Mouse (Mus musculus) hindbrain, embryonic 11.5 days (tissue): Measurements from ENCODE around the gene Hspa5. TPM values are rescaled to one million over a fixed set of nuclear protein-coding genes. Genes with fewer than 3 reads are reported as not detected.
"Not testable (repeated sequence)": the region's sequence is repeated elsewhere in the genome, so short reads cannot be mapped to it uniquely, and the experiment has no call there.

Experiments
- ATAC-seq: fragments of 200-750 bp; cut with Nextera tagmentation; 2 replicates; pipeline ENCODE4 v1.8.0; 2017; ENCODE audit warnings: mild to moderate bottlenecking, moderate TSS enrichment, moderate library complexity; ENCODE audit not compliant: low FRiP score
- DNase-seq: peaks from one replicate; pipeline ENCODE4 v3.0.0-alpha.2; 2015; ENCODE audit warnings: low spot score
- H3K27ac ChIP-seq: fragments of 300-500 bp; sonication (generic); 2 replicates; pipeline ENCODE4 v1.5.1; 2014; ENCODE audit warnings: mild to moderate bottlenecking, low read depth, low read length
- H3K27me3 ChIP-seq: fragments of 300-500 bp; sonication (generic); 2 replicates; pipeline ENCODE4 v1.6.1; 2014; ENCODE audit warnings: mild to moderate bottlenecking, low read length, moderate library complexity, mixed read lengths; ENCODE audit not compliant: control insufficient read depth, insufficient read depth
- H3K36me3 ChIP-seq: fragments of 300-500 bp; sonication (generic); 2 replicates; pipeline ENCODE4 v1.6.1; 2014; ENCODE audit warnings: mild to moderate bottlenecking, low read length, moderate library complexity, mixed read lengths; ENCODE audit not compliant: control insufficient read depth, insufficient read depth
- H3K4me1 ChIP-seq: fragments of 300-500 bp; sonication (generic); replicated peaks from 2 replicates; pipeline ENCODE4 v1.6.1; 2014; ENCODE audit warnings: low read length, mixed read lengths; ENCODE audit not compliant: control insufficient read depth, insufficient read depth
- H3K4me2 ChIP-seq: fragments of 300-500 bp; sonication (generic); replicated peaks from 2 replicates; pipeline ENCODE4 v1.6.1; 2014; ENCODE audit warnings: mild to moderate bottlenecking, low read depth, low read length
- H3K4me3 ChIP-seq: fragments of 300-500 bp; sonication (generic); 2 replicates; pipeline ENCODE4 v1.5.1; 2014; ENCODE audit warnings: low read depth, low read length
- H3K9ac ChIP-seq: fragments of 300-500 bp; sonication (generic); 2 replicates; pipeline ENCODE4 v1.6.1; 2014; ENCODE audit warnings: low read depth, low read length
- H3K9me3 ChIP-seq: fragments of 300-500 bp; sonication (generic); 2 replicates; pipeline ENCODE4 v1.6.1; 2016; ENCODE audit warnings: low read length; ENCODE audit not compliant: control insufficient read depth
- whole genome bisulfite sequencing: fragments of 180-500 bp; shearing (Covaris S2); extraction: QIAGEN DNeasy Blood & Tissue Kit; methylation state at CpG from one replicate; pipeline ENCODE4 v1.1.7; 2014; 5-methylcytosine and 5-hydroxymethylcytosine counted together
- polyA plus RNA-seq: library from polyadenylated mRNA; unstranded; fragments of >200 nt; fragmentation: Nextera tagmentation; extraction: Ambion mirVana; gene quantifications from 2 replicates; pipeline ENCODE4 v1.2.1, GENCODE M21; 2014

Gene Hspa5
- polyA plus RNA-seq, 1 experiment from 2014 or later, result 838 TPM

- no peaks in the 10 kb centered on the region for H3K4me1 ChIP-seq
- H3K4me2 ChIP-seq, result no peak overlapping the region
- H3K9me3 ChIP-seq, result no peaks in the 10 kb centered on the region
- ATAC-seq (no peak), DNase-seq (no peak)
- H3K27ac ChIP-seq, result no peak overlapping the region
- no peaks in the 10 kb centered on the region for H3K27me3 ChIP-seq
- H3K36me3 ChIP-seq, result peaks cover 5% of the 10 kb centered on the region
- H3K9ac ChIP-seq, result no peak overlapping the region
- WGBS, result 94% methylated on average over 1 of the region's 1 CpGs
- no peak overlapping the region for H3K4me3 ChIP-seq
Observed at GRCm38 (mm10) chr2:34809568-34809967, 37.8 kb downstream of the Hspa5 start.

GRCm38 (mm10) chr2:34810775-34811174 is 39.0 kb downstream of the Hspa5 start:
- no peaks in the 10 kb centered on the region for H3K4me1 ChIP-seq
- H3K27ac ChIP-seq, result no peak overlapping the region
- H3K36me3 ChIP-seq, result peaks cover 5% of the 10 kb centered on the region
- 98% methylated on average over 3 of the region's 3 CpGs for WGBS
- no peaks in the 10 kb centered on the region for H3K27me3 ChIP-seq
- H3K9me3 ChIP-seq, result no peaks in the 10 kb centered on the region
- H3K4me2 ChIP-seq, result no peak overlapping the region
- DNase-seq (no peak), ATAC-seq (no peak)
- H3K4me3 ChIP-seq, result no peak overlapping the region
- H3K9ac ChIP-seq, result no peak overlapping the region

GRCm38 (mm10) chr2:34812706-34813105 is 40.9 kb downstream of the Hspa5 start:
- 90% methylated on average over 7 of the region's 7 CpGs for WGBS
- peaks cover 5% of the 10 kb centered on the region for H3K36me3 ChIP-seq
- no peak overlapping the region for H3K27ac ChIP-seq
- no peak overlapping the region for H3K4me2 ChIP-seq
- H3K9ac ChIP-seq, result no peak overlapping the region
- no peak for DNase-seq
- ATAC-seq, result no peak
- H3K9me3 ChIP-seq, result no peaks in the 10 kb centered on the region
- H3K4me3 ChIP-seq, result no peak overlapping the region
- H3K4me1 ChIP-seq, result no peaks in the 10 kb centered on the region
- no peaks in the 10 kb centered on the region for H3K27me3 ChIP-seq

- H3K4me2 ChIP-seq, H3K27me3 ChIP-seq, H3K4me3 ChIP-seq, ATAC-seq, H3K9me3 ChIP-seq, DNase-seq, H3K9ac ChIP-seq, H3K4me1 ChIP-seq, H3K27ac ChIP-seq, H3K36me3 ChIP-seq: not testable (repeated sequence)
- 100% methylated on average over 2 of the region's 2 CpGs for WGBS
Observed at GRCm38 (mm10) chr2:34815893-34816292, 44.1 kb downstream of the Hspa5 start.

- H3K4me2 ChIP-seq, result no peak overlapping the region
- WGBS, result 92% methylated on average over 2 of the region's 2 CpGs
- no peak overlapping the region for H3K4me3 ChIP-seq
- no peak overlapping the region for H3K27ac ChIP-seq
- no peaks in the 10 kb centered on the region for H3K36me3 ChIP-seq
- H3K4me1 ChIP-seq, result no peaks in the 10 kb centered on the region
- H3K9me3 ChIP-seq, result no peaks in the 10 kb centered on the region
- DNase-seq, result no peak
- no peaks in the 10 kb centered on the region for H3K27me3 ChIP-seq
- no peak for ATAC-seq
- H3K9ac ChIP-seq, result no peak overlapping the region
Observed at GRCm38 (mm10) chr2:34818492-34818891, 46.7 kb downstream of the Hspa5 start.

GRCm38 (mm10) chr2:34825827-34826459 is 54.2 kb downstream of the Hspa5 start, which contains the start of gene Fbxw2:
Gene Fbxw2, minus strand, starts transcription at chr2:34826311.
- ATAC-seq, result peak; percentile 97
- peak within 1 kb of the TSS; percentile 65 for H3K9ac ChIP-seq
- no peaks in the 10 kb centered on the region for H3K36me3 ChIP-seq
- no peaks in the 10 kb centered on the region for H3K27me3 ChIP-seq
- DNase-seq, result peak; percentile 94
- no peaks in the 10 kb centered on the region for H3K9me3 ChIP-seq
- peak within 1 kb of the TSS; percentile 65 for H3K4me3 ChIP-seq
- H3K4me1 ChIP-seq, result no peaks in the 10 kb centered on the region; the same call in 1 of the 2 replicates
- H3K27ac ChIP-seq, result peak within 1 kb of the TSS; percentile 49
- WGBS, result under 1% methylated on average over 50 of the region's 57 CpGs
- H3K4me2 ChIP-seq, result peak within 1 kb of the TSS; percentile 64

- H3K9ac ChIP-seq, result peak overlapping the region; percentile 65
- H3K4me2 ChIP-seq, result peak overlapping the region; percentile 64
- 31% methylated on average over 19 of the region's 21 CpGs for WGBS
- H3K4me1 ChIP-seq, result no peaks in the 10 kb centered on the region; the same call in 1 of the 2 replicates
- H3K27ac ChIP-seq, result no peak overlapping the region; the same call in 1 of the 2 replicates
- H3K9me3 ChIP-seq, result no peaks in the 10 kb centered on the region
- no peaks in the 10 kb centered on the region for H3K27me3 ChIP-seq
- no peak; the same call in 1 of the 2 replicates for ATAC-seq
- DNase-seq, result peak; percentile 34
- H3K36me3 ChIP-seq, result no peaks in the 10 kb centered on the region
- H3K4me3 ChIP-seq, result peak overlapping the region; percentile 65
Observed at GRCm38 (mm10) chr2:34826460-34827231, 54.9 kb downstream of the Hspa5 start.
